Mouse (Mus musculus): ENCODE results near the gene Ccer1.
A peak's percentile ranks its signal among the peaks of the same experiment; 100 is the strongest.
"Not testable (repeated sequence)": the region's sequence is repeated elsewhere in the genome, so short reads cannot be mapped to it uniquely, and the experiment has no call there.

Gene Ccer1

DNA sequence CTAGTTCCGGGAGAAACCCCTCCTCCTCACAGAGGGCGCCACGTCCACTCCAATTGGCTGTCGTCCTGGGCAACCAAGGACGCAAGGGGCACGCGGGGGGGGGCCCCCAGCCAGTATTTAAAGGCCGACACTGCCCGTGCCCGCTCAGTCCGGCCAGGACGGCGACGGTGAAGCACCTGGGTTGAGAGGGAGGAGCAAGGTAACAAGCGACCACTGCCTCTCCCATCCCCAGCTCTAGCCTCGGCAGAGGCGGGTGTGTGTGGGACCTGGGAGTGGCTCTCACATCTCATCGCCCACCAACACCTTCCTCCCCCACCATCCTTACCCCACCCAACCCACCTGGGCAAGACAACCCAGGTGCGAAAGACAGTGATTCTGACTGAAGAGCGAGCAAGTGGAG, at the start of gene Ccer1:
TSS of gene Ccer1 (plus strand) at position 147 of the 400 bp plus-strand sequence.
- DNase-seq, result no peak

GRCm38 (mm10) chr10:97643768-97644167, 49.1 kb upstream of the Ccer1 start, which contains the start of gene Epyc:
Gene Epyc (plus strand): TSS chr10:97644068.
- no peak for DNase-seq

DNA sequence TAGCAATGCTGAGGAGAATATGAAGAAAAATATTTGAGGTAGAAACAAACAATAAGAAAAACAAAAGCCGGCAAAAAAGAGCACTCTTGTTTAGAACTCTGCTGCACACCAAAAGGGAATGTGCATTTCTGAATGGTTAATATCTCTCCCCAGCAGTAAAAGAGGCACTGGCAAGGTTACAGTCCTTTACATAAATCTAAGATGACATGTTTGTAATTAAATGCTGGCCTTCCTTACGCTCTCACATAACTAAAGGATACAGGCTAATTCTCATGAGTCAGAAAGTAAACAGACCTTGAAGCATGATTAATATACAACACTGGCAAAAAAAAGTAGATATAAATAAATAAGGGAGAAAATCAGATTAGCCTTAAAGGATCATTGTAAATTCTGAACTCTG, 42.5 kb upstream of the Ccer1 start:
- DNase-seq, result no peak

DNA sequence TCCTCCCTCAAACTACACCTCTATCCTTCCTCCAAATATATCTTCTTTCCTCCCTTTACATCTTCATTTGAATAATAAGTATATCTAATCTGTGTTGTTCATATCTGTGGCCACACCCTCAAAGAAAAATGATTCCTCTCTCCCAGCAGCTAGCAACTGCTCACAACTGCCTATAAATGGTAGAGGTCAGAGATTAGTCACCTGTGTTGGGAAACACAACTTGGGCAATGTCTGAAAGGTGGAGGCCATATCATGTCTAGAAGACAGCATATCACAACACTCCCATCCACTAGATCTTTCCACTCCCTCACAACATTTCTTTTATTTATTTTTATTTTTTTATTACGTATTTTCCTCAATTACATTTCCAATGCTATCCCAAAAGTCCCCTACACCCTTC, 33.4 kb upstream of the Ccer1 start:
- no peak for DNase-seq

- DNase-seq, result no peak
These were observed 24.2 kb upstream of the Ccer1 start for GRCm38 (mm10) chr10:97668656-97669055.

DNA sequence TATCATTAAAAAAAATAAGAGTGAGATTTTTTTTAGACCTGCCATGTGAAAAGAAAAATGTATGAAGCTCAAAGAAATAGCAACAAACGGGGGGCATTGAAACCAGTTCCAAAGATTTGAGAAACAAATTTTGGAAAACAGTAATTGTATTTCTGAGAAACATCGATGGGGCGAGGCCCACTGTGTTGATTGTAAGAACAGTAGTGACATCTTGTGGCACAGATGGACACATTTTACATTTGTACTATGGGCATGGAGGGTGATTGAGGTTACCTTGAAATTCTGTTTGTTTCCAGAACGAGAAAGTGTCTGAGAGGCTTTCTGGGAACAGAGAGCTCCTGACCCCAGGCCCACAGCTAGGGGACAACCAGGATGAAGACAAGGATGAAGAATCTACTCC, 22.7 kb upstream of the Ccer1 start:
- DNase-seq, result peak; percentile 53

GRCm38 (mm10) chr10:97673239-97673638, 19.6 kb upstream of the Ccer1 start:
- no peak for DNase-seq

GRCm38 (mm10) chr10:97682981-97683380, 9.9 kb upstream of the Ccer1 start:
- DNase-seq, result no peak

DNA sequence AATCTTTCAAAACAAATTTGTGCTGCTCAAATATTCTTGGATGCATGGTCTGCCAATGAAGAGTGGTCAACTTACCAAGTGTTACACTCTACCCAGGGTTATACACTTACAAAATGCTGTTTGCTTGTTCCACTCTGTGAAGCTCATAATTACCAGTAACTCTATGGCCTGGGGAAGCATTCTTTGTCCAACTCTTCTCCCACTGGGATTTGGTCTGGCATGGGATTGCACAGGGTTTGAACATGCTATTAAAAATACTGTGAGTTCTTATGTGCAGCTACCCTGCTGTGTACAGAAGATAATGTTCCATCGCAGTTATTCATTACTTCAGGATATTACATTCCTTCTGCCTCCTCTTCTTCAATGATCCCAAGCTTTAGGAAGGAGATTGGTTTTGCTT, 5.7 kb upstream of the Ccer1 start:
- DNase-seq, result no peak

DNA sequence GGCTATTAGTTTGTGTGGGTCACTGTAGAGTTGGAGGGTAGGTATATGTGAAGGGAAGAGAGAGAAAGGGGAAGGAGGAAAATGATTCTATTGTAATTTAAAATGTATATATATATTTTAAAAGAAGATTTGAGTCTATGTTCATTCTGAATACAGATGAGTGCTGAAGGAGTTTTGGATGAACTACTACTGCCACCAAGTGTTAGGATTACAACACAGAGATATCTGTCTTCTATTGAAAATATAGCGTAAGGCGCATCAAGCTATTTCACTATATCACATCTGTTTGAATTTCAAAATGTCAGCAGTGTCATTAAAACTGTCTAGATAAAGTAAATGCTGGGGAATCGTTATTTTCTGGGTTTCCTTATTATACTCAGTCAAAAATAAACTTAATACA, 3.4 kb upstream of the Ccer1 start:
- peak; percentile 23 for DNase-seq

GRCm38 (mm10) chr10:97693398-97694135, 708 bp downstream of the Ccer1 start:
- no peak for DNase-seq

GRCm38 (mm10) chr10:97702321-97702720, 9.5 kb downstream of the Ccer1 start:
- DNase-seq, result no peak

GRCm38 (mm10) chr10:97704562-97704961, 11.7 kb downstream of the Ccer1 start:
- peak; percentile 42 for DNase-seq

DNA sequence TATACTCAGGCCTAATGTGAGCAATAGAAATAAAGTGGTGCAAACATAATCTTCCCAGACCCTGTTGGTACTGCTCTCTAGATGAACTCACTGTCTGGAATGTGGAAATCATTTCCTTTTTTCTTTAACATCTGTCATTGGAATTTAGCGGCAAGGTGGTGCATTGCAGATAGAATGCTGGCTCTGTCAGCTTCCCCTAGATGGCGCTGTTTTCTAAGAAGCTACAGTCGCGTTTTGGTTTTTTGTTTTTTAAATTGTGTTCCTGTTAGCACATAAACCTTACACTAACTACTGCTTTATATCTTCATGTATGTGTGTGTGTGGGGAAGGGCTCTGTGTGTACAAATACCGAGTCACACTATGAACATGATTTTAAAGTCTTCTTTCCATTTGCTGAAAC, 19.8 kb downstream of the Ccer1 start:
- peak; percentile 31 for DNase-seq

DNA sequence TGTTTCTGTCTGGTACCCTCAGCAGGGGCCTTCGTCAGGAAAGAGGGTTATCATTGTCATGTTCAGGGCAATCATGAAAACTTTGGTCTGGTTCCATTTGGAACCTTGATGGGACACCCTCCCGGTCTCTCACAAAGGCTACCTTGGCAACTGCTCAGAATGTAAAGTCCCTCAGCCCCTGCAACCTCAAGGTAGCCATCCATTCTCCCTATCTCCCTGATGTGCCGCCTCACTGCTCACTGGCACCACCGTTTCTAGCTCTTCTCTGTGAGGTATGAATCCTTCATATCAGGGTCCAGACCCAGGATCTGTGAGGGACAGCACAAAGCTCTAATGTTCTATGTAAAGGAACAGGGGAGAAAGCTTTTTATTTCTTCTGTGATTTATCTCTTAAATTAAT, 21.7 kb downstream of the Ccer1 start:
- no peak for DNase-seq

- DNase-seq, result no peak
These were observed 22.5 kb downstream of the Ccer1 start for GRCm38 (mm10) chr10:97715289-97715906.

DNA sequence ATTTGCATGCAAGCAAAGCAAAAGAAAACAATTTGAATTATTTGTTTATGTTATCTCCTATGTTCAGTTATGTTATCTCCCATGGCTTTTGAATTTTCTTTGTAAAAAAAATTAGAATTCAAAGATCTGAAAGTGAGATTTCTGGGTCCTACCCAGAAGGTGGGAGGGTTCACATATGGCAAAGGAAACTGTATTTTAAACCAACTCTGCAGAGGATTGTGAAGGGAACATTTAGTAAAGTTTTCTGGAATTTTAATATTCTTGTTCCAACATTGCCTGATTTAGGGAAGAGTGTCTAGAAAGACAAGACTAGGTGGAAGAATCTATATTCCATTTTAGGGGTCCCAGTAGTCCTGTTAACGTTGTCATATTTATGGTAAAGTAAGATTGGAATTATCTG, 24.4 kb downstream of the Ccer1 start:
- DNase-seq, result no peak

GRCm38 (mm10) chr10:97718021-97718420, 25.2 kb downstream of the Ccer1 start:
- no peak for DNase-seq

- DNase-seq, result no peak
These were observed 27.8 kb downstream of the Ccer1 start for GRCm38 (mm10) chr10:97720625-97721024.

GRCm38 (mm10) chr10:97722709-97723108, 29.9 kb downstream of the Ccer1 start:
- no peak for DNase-seq

DNA sequence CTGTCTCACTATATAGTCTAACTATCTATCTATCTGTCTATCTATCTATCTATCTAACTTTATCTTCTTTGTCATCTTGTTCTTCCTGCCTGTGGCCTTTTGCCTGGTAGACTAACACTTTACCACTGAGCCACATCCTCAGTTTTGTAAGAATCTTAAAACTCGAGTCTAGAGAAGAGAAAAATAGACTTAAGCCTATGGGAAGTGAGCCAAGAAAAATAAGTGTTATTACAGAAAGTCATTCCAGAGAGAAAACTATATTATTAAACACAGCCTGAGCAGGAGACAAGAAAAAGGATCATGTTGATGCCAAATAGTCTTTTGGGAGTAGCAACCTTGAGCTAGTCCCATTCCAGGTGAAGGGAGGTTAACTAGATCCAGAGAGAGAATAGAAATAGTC, 33.1 kb downstream of the Ccer1 start:
- no peak for DNase-seq

DNA sequence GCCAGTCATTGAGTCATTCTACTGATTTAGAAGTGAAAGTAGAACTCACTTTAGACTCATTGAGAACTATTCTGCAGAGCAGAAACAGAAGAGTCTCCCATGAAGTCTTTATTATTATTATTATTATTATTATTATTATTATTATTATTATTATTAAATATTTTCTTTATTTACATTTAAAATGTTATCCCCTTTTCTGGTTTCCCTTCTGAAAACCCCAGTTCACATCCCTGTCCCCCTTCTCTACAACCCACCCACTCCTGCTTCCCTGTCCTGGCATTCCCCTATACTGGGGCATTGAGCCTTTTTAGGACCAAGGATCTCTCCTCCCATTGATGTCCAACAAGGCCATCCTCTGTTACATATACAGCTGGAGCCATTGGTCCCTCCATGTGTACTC, 33.8 kb downstream of the Ccer1 start, which contains the start of gene C030005K15Rik:
TSS of gene C030005K15Rik (minus strand) at position 101 of the 400 bp plus-strand sequence.
- DNase-seq, result not testable (repeated sequence)

All from cerebellum, adult 9-10 months (tissue).